Mouse (Mus musculus): ENCODE measurements around the gene Rtn1. TPM values are rescaled to one million over a fixed set of nuclear protein-coding genes. Genes with fewer than 3 reads are reported as not detected.

Rtn1 gene
- polyA plus RNA-seq, 1 experiment from 2014 or later = 2,513 TPM

- 79% methylated on average over 9 of the region's 9 CpGs for WGBS
- no peak overlapping the region for H3K9ac ChIP-seq (replicated peaks; ENCODE audit: low read depth, low read length)
- H3K36me3 ChIP-seq (ENCODE audit: control insufficient read depth, insufficient read depth) = no peaks in the 10 kb centered on the region
- no peak overlapping the region for H3K4me3 ChIP-seq (replicated peaks; ENCODE audit: low read length)
- no peak for ATAC-seq
- H3K9me3 ChIP-seq (ENCODE audit: control insufficient read depth, low read length) = no peaks in the 10 kb centered on the region
- no peaks in the 10 kb centered on the region for H3K27me3 ChIP-seq (replicated peaks; ENCODE audit: control insufficient read depth, insufficient read depth, low read length)
- no peak overlapping the region for H3K4me2 ChIP-seq (ENCODE audit: low read length)
- H3K4me1 ChIP-seq (replicated peaks; ENCODE audit: control insufficient read depth, insufficient read depth, low read length) = peaks cover 14% of the 10 kb centered on the region
- no peak overlapping the region for H3K27ac ChIP-seq (ENCODE audit: low read length)
These were observed 47.0 kb downstream of the Rtn1 start for GRCm38 (mm10) chr12:72361701-72362354.

GRCm38 (mm10) chr12:72360926-72361615 lies 47.8 kb downstream of the Rtn1 start:
- Histone ChIP-seq H3K4me3 (replicated peaks; ENCODE audit: low read length) (no peak overlapping the region), H3K27me3 (replicated peaks; ENCODE audit: control insufficient read depth, insufficient read depth, low read length) (no peaks in the 10 kb centered on the region), H3K9ac (replicated peaks; ENCODE audit: low read depth, low read length) (no peak overlapping the region), H3K27ac (ENCODE audit: low read length) (no peak overlapping the region), H3K4me2 (ENCODE audit: low read length) (no peak overlapping the region), H3K9me3 (ENCODE audit: control insufficient read depth, low read length) (no peaks in the 10 kb centered on the region), H3K4me1 (replicated peaks; ENCODE audit: control insufficient read depth, insufficient read depth, low read length) (peaks cover 9% of the 10 kb centered on the region), H3K36me3 (ENCODE audit: control insufficient read depth, insufficient read depth) (no peaks in the 10 kb centered on the region)
- no peak for ATAC-seq
- WGBS = 68% methylated on average over 5 of the region's 5 CpGs

- Histone ChIP-seq H3K4me3 (replicated peaks; ENCODE audit: low read length) (no peak overlapping the region), H3K27me3 (replicated peaks; ENCODE audit: control insufficient read depth, insufficient read depth, low read length) (no peaks in the 10 kb centered on the region), H3K9ac (replicated peaks; ENCODE audit: low read depth, low read length) (no peak overlapping the region), H3K36me3 (ENCODE audit: control insufficient read depth, insufficient read depth) (no peaks in the 10 kb centered on the region), H3K27ac (ENCODE audit: low read length) (no peak overlapping the region), H3K4me1 (replicated peaks; ENCODE audit: control insufficient read depth, insufficient read depth, low read length) (no peaks in the 10 kb centered on the region), H3K4me2 (ENCODE audit: low read length) (no peak overlapping the region), H3K9me3 (ENCODE audit: control insufficient read depth, low read length) (no peaks in the 10 kb centered on the region)
- ATAC-seq = no peak
- WGBS = 75% methylated on average over 3 of the region's 3 CpGs
These were observed 49.0 kb downstream of the Rtn1 start for GRCm38 (mm10) chr12:72359903-72360302.

DNA sequence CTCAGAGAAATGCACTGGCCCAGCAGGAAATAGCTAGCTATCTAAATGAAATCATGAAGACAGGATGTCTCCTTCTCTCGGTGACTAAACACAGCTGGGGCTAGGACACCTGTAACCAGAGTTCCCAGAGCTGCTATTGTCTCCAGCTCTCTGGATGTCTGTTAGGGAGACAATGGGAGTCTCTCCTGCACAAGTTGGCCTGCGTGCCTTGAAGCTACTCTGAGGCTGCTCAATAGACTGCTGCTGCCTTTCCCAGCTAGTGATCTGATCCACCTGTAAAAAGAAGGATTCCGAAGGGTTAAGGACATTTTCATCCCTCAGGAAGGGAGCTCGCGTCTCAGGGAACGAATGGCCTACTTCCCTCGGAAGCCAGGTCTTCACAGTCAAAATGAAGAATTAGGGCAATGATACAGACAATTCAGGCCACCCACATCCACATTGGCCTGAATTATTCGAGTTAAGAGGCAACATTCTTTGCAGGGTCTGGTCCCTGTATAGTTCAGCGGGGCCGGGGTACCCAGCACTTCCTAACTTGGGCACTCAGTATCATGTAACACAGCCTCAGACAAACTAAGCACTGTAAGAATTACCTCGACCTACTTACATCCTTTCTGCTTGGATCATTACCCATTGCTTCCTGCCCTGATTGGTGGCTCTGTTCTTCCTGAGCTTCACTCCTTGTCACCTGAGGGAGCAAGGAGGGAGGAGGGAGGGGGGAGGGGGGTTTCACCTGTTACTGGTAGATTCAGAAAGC lies 51.0 kb downstream of the Rtn1 start:
- H3K4me3 ChIP-seq (replicated peaks; ENCODE audit: low read length) = no peak overlapping the region
- no peaks in the 10 kb centered on the region for H3K36me3 ChIP-seq (ENCODE audit: control insufficient read depth, insufficient read depth)
- no peaks in the 10 kb centered on the region for H3K27me3 ChIP-seq (replicated peaks; ENCODE audit: control insufficient read depth, insufficient read depth, low read length)
- no peaks in the 10 kb centered on the region for H3K9me3 ChIP-seq (ENCODE audit: control insufficient read depth, low read length)
- 49% methylated on average over 11 of the region's 11 CpGs for WGBS
- H3K4me1 ChIP-seq (replicated peaks; ENCODE audit: control insufficient read depth, insufficient read depth, low read length) = no peaks in the 10 kb centered on the region
- no peak overlapping the region for H3K4me2 ChIP-seq (ENCODE audit: low read length)
- ATAC-seq = no peak
- H3K9ac ChIP-seq (replicated peaks; ENCODE audit: low read depth, low read length) = no peak overlapping the region
- no peak overlapping the region for H3K27ac ChIP-seq (ENCODE audit: low read length)

- H3K27ac ChIP-seq (ENCODE audit: low read length) = no peak overlapping the region
- no peak overlapping the region for H3K4me3 ChIP-seq (replicated peaks; ENCODE audit: low read length)
- H3K9ac ChIP-seq (replicated peaks; ENCODE audit: low read depth, low read length) = no peak overlapping the region
- WGBS = 94% methylated on average over 1 of the region's 1 CpGs
- no peak overlapping the region for H3K4me2 ChIP-seq (ENCODE audit: low read length)
- H3K27me3 ChIP-seq (replicated peaks; ENCODE audit: control insufficient read depth, insufficient read depth, low read length) = no peaks in the 10 kb centered on the region
- H3K36me3 ChIP-seq (ENCODE audit: control insufficient read depth, insufficient read depth) = no peaks in the 10 kb centered on the region
- ATAC-seq = no peak
- H3K9me3 ChIP-seq (ENCODE audit: control insufficient read depth, low read length) = no peaks in the 10 kb centered on the region
- no peaks in the 10 kb centered on the region for H3K4me1 ChIP-seq (replicated peaks; ENCODE audit: control insufficient read depth, insufficient read depth, low read length)
These were observed 54.6 kb downstream of the Rtn1 start for GRCm38 (mm10) chr12:72354241-72354640.

- WGBS = 95% methylated on average over 1 of the region's 1 CpGs
- no peak overlapping the region for H3K4me2 ChIP-seq (ENCODE audit: low read length)
- no peak for ATAC-seq
- H3K27ac ChIP-seq (ENCODE audit: low read length) = no peak overlapping the region
- no peaks in the 10 kb centered on the region for H3K4me1 ChIP-seq (replicated peaks; ENCODE audit: control insufficient read depth, insufficient read depth, low read length)
- no peaks in the 10 kb centered on the region for H3K36me3 ChIP-seq (ENCODE audit: control insufficient read depth, insufficient read depth)
- H3K27me3 ChIP-seq (replicated peaks; ENCODE audit: control insufficient read depth, insufficient read depth, low read length) = no peaks in the 10 kb centered on the region
- no peaks in the 10 kb centered on the region for H3K9me3 ChIP-seq (ENCODE audit: control insufficient read depth, low read length)
- H3K4me3 ChIP-seq (replicated peaks; ENCODE audit: low read length) = no peak overlapping the region
- H3K9ac ChIP-seq (replicated peaks; ENCODE audit: low read depth, low read length) = no peak overlapping the region
These were observed 55.3 kb downstream of the Rtn1 start for GRCm38 (mm10) chr12:72353506-72353905.

GRCm38 (mm10) chr12:72348508-72348907 lies 60.3 kb downstream of the Rtn1 start:
- H3K9ac ChIP-seq (replicated peaks; ENCODE audit: low read depth, low read length) = no peak overlapping the region
- no peak overlapping the region for H3K4me2 ChIP-seq (ENCODE audit: low read length)
- H3K27ac ChIP-seq (ENCODE audit: low read length) = no peak overlapping the region
- ATAC-seq = no peak
- no peaks in the 10 kb centered on the region for H3K9me3 ChIP-seq (ENCODE audit: control insufficient read depth, low read length)
- no peaks in the 10 kb centered on the region for H3K27me3 ChIP-seq (replicated peaks; ENCODE audit: control insufficient read depth, insufficient read depth, low read length)
- H3K4me1 ChIP-seq (replicated peaks; ENCODE audit: control insufficient read depth, insufficient read depth, low read length) = no peaks in the 10 kb centered on the region
- WGBS = 69% methylated on average over 8 of the region's 8 CpGs
- H3K36me3 ChIP-seq (ENCODE audit: control insufficient read depth, insufficient read depth) = no peaks in the 10 kb centered on the region
- H3K4me3 ChIP-seq (replicated peaks; ENCODE audit: low read length) = no peak overlapping the region

DNA sequence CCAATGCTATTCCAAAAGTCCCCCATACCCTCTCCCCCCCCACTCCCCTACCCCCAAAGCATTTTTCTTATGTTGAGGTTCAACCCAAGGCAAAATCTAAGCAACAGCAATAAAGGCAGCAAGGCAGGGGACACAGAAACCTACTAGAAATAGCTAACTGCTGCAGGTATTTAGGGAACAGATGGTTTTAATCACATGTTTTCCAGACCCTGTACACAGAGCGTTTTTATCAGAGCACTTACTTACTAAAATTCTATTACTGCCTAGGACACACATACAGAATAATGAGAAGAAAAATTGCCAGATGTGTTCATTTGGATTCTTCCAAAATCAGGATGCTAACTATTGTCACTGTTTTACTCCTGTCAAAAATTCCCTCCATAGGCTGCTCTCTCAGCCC lies 61.7 kb downstream of the Rtn1 start:
- Histone ChIP-seq H3K4me1 (replicated peaks; ENCODE audit: control insufficient read depth, insufficient read depth, low read length) (no peaks in the 10 kb centered on the region), H3K4me3 (replicated peaks; ENCODE audit: low read length) (no peak overlapping the region), H3K9ac (replicated peaks; ENCODE audit: low read depth, low read length) (no peak overlapping the region), H3K36me3 (ENCODE audit: control insufficient read depth, insufficient read depth) (no peaks in the 10 kb centered on the region), H3K9me3 (ENCODE audit: control insufficient read depth, low read length) (no peaks in the 10 kb centered on the region), H3K4me2 (ENCODE audit: low read length) (no peak overlapping the region), H3K27me3 (replicated peaks; ENCODE audit: control insufficient read depth, insufficient read depth, low read length) (no peaks in the 10 kb centered on the region), H3K27ac (ENCODE audit: low read length) (no peak overlapping the region)
- ATAC-seq = no peak
- 61% methylated on average over 1 of the region's 1 CpGs for WGBS

DNA sequence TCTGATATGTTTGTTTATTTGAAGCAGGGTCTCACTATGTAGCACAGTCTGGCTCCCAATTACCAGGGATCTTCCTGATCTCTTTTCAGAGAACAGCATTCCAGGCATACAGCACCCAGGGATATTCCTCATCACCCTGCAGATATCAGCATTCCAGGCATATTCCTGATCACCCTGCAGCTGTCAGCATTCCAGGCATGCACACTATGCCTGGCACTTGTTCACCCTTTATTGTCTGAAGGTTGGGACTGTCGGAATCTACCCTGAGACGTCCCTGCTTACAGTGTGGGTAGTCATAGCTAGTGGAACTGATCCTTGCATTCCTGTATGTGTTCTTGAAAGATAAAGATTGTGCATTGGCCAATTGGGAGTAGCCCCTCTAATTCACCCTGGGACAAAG lies 65.2 kb downstream of the Rtn1 start:
- 29% methylated on average over 2 of the region's 2 CpGs for WGBS

More for the DNA sequence above, 65.2 kb downstream of the Rtn1 start:
- Histone ChIP-seq H3K4me2 (ENCODE audit: low read length) (no peak overlapping the region), H3K4me1 (replicated peaks; ENCODE audit: control insufficient read depth, insufficient read depth, low read length) (no peaks in the 10 kb centered on the region), H3K4me3 (replicated peaks; ENCODE audit: low read length) (no peak overlapping the region), H3K9ac (replicated peaks; ENCODE audit: low read depth, low read length) (no peak overlapping the region), H3K27ac (ENCODE audit: low read length) (no peak overlapping the region), H3K36me3 (ENCODE audit: control insufficient read depth, insufficient read depth) (no peaks in the 10 kb centered on the region), H3K9me3 (ENCODE audit: control insufficient read depth, low read length) (no peaks in the 10 kb centered on the region), H3K27me3 (replicated peaks; ENCODE audit: control insufficient read depth, insufficient read depth, low read length) (no peaks in the 10 kb centered on the region)
- ATAC-seq = no peak
